Mouse (Mus musculus) gonadal fat pad, adult 2 months (tissue): ENCODE measurements around the gene Lrrk1. TPM values are rescaled to one million over a fixed set of nuclear protein-coding genes. Genes with fewer than 3 reads are reported as not detected.

ENCODE experiments used
- DNase-seq: peaks from one replicate; pipeline ENCODE4 v3.0.0-alpha.2; 2012; ENCODE audit warnings: low read depth
- polyA plus RNA-seq: library from polyadenylated mRNA; depleted of rRNA; stranded (reverse); fragments of >200 nt; gene quantifications from 2 replicates; pipeline ENCODE4 v1.2.3, GENCODE M21; 2012; rRNA removed

Lrrk1 gene
- 16.1 and 17.6 TPM in 2 replicates for polyA plus RNA-seq

DNA sequence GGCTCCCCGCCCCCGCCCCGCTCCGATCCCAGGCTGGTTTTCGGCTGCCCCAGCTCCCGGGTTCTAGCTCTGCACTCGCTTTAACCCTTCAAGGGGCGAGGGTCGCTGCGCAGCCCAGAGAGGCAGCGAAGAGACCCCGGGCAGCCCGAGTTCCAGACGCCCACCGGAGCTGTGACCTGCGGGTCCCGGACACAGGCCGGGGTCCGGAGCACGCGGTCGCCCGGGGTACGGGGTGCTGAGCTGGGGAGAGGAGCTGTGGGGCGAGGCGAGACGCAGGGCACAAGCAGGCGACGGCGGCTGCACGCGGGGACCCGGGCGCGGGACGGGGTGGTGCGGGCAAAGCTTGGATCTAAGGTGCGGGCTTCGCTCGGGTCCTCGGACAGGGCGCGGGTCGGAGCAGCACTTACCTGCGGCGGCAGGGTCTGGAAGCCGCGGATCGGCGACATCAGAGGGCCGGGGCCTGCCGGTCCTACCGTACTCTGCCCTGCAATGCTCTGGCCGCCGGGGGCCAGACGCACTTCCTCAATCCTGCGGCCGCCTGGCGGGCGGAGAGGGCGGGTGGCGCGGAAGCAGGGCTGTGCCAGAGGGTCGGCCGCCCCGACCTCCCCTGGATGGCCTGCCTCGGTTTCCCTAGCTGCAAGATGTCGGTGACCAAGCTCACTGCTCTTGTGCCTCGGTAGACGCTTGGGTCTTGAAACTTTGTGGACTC, at the start of gene Lrrk1:
Lrrk1 (minus strand) TSS at position 538 of the 709 bp plus-strand sequence.
- no peak for DNase-seq

DNA sequence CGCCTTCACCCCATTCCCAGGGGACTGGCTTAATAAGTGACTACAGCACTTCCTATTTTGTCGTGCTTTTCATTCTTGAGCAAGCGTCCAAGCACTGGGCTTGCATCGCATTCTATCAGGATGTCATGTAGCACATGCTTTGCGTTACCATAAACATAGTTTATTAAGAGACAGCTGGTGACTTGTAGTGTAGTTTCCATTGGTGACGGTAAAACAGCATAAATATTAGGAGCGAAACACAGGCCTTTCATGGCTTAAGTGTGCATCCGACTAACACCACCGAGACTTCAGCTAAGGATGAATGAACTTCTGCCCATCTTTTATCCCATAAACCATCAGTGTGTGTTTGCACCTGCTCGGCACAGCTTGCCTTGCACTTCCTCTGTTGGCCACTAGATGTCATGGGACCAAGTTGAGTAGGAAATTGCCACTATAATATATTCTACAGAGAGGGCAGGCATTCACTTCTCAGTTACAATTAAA, 46.3 kb upstream of the Lrrk1 start:
- no peak for DNase-seq

DNA sequence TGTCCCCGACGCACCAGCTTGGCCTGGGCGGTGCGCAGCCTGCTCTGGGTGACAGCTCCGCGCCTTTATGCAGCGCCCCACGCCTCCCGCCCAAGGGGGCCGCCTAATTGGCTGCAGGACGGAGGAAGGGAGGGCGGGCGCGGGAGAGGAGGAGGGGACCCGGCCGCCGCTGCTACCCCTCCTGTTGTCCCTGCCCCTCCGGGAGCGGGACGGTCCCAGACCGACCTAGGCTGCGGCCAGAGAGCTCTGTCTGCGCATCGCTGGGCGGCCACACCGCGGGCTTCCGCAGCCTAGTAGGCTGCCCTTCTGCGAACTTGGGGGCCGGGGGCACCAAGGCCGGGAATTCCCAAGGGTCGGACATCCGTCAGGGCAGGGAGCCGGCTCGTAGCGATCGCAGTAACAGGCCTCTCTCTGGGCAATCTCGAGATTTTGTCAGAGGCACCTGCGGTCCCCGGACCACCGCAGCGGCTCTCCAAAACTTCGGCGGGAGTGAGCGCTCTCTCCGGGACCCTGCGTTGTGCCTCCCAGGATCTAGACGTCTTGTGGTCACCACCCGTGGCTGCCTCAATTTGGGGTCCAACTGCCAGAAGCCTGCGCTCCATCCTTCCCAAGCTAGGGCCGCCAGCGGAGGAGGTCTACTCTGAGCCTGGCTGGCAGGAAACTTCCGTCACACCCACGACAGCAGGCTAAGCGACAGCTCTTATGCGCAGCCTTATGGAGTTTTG, 39.4 kb upstream of the Lrrk1 start, which contains the start of gene Aldh1a3:
Aldh1a3 (minus strand) TSS at position 81 of the 725 bp plus-strand sequence.
- no peak for DNase-seq

DNA sequence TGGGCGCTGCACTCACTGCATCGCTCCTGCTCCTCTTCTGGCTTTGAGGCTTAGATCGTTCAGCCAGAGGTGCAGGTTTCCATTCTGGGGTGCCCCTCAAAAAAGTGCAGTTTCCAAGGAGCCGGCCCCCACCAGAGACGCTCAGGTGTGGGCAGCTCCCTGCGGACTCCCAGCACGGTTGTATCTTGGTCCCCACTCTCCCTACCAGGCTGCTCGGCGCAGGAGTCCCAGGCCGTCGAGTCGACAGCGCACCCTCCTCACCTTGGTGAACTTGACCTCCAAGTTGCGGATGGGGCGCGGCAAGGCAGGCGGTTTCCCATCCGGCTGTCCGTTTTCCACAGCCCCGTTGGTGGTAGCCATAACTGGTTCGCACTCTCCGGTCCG, 38.9 kb upstream of the Lrrk1 start:
- no peak for DNase-seq

DNA sequence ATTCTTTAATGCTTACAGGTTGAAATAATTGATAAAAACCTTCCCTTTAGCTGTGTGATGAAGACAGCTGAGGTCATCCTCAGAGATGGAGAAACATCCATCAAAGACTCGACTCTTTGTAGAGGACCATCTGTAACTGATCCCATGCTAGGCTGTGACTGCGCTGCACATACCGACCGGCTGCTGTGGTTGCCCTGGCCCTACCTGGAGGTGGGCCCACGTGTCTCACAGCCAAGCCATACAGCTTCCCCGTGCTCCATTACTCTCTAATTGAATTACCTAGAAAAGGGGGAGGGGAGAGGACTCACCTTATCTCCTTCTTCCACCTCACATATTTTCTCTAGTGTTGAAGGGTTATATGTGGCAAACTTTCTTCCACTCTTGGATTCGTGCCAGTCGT, 33.8 kb upstream of the Lrrk1 start:
- DNase-seq, result no peak

DNA sequence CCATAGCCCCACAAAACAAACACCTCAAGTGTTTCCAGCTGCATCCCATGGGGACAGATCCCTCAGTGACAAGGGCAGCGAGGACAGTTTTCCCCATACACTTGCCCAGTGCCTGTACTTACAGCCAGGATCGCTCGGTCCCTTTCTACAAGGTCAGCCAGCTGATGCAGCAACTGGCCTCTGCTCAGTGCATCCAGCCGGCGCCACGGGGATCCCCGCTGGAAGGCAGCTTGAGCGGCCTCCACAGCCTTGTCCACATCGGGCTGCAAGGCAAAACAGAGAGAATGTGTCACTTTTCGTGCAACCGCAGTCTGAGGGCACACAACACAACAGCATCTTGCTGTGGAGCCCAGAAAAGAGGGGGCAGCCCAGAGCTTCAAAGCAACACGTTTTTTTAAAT, 30.8 kb upstream of the Lrrk1 start:
- no peak for DNase-seq

DNA sequence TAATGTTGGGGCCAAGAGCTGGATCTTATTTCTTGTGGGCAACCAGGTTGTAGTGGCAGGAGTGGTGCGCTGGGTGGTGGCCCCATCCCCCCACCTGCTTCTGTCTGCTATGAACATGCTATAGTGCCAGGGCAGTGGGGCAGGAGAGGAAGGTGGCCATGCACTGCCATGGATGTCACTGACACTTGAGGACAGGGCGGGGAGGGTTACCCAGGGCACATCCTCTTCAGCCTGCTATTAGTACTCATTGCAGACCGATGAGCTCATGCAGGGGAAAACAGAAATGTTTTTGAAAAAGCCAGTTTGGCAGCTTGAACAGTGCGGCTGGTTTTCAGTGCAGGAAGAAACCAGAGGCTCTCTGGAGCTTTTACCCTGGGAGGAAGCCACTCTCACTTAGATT, 28.7 kb upstream of the Lrrk1 start:
- DNase-seq, result no peak

DNA sequence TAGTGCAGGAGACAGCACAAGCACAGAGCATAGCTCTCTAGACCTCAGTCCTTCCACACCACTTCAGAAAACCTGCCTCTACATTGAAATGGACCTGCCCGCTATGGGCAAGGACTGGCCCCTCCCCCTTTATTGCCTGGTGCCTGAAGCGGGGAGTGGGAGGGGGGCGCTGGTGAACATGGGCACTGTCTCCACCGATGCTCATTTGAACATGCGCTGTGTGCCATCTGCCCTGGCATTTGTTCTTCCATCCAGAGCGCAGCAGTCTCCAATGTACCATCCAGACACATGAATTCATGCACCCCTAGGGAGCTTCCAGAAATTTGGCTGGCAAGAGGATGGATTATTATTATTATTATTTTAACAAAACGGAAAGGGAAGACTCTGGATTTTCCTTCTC, 24.9 kb upstream of the Lrrk1 start:
- DNase-seq, result no peak

DNA sequence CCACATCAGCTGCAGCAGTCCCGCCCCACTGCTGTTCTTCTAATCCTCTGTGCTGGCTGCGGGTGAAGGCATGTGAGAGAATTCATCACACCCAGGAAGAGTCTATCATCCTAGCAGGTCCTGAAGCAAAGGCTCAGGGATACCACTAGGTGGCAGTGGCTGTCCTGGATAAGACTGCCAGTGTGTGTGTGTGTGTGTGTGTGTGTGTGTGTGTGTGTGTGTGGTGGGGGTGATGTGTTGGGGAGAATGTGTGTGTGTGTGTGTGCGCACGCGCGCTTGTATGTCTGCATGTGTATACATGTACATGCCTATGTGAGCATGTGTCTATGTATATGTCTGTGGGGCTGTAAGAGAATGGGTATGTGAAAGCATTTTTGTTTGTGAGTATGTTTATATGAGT, 21.3 kb upstream of the Lrrk1 start:
- DNase-seq, result no peak

DNA sequence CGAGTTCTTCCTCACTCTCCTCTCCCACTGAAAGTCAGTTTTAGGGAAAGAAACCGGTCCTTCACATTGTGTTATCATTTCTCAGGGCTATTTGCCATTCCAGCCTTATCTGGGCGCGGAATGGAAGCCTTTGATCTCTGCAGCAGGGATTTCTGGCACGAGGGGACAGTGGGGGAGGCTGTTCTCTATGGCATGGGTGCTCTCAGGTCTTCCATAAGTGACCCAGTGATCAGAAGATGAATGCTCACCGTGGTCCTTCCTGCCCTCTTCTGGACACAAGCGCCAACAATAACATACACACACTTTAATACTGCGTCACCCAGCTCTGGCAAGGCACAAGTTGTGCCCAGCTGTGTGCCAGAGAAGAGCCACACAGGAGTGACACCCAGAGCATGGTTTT, 18.8 kb upstream of the Lrrk1 start:
- DNase-seq, result no peak

DNA sequence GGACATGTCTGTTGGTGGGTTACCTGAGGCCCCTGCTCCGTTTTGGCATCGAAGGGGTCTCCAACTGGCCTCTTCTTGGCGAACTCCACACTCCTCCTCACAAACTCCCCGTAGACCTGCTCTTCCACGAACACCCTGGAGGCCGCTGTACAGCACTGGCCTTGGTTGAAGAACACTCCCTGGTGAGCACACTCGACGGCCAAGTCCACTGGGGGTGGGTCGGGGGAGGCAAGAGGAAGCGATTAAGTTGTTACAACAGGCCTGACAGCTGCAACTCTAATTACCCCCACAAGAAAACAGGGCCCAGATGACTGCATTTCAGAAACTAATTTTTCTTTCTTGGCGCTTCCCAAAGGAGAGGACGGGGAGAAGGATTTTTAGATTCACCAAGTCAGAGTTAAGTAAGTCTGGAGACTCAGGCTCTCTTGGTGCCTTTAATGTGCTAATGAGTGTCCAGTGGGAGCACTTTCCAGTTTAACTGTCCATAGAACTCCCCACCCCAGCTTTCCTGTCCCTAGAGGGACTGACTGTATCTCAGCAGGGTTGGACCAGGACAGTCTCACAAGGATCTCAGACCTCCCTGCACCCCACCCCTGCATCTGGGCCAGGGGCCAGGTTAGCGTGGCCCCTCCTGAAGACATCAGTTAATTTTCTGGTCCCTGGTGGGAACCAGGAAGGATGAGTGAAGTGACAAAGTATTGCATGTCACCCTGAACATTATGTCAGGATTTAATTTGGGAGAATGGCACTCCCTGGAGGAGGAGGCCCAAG, 18.0 kb upstream of the Lrrk1 start:
- DNase-seq, result no peak

DNA sequence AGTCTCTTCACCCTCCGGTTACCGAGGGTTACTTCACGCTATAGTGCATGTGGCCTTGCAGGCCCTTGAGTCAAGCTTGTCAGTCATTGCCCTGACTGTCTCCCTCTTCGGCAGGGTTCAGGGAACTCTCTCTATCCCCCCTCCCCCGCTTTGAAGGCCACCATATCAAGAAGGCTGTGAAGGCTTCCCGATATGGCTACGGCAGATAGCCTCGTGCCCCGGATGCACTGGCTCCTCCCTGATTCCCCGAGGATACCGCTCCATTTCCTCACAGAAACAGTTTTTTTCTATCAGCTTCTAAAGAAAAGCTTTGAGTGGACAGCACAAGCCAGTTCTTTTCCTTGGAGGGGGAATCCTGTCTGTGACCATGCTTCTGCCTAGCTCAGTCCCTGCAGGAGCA, 17.4 kb upstream of the Lrrk1 start:
- DNase-seq, result no peak

DNA sequence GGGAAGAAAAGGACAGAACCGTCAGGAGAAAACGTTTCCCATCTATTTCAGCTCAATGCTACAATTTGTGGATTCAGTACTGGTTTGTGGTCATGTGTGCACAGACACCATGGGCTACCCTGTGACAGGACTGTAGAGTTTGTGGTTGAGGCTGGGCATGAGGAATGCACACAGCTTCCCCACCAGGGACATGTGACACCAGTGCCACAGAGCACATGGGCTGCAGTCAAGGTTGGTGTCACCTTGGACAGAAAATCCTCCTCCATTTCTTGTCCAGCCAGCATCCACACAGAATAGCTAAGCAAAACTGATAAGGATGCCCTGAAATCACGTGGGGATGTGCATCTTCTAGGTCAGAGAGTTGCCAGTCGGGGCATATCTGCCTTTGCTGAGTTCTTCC, 16.7 kb upstream of the Lrrk1 start:
- DNase-seq, result no peak

DNA sequence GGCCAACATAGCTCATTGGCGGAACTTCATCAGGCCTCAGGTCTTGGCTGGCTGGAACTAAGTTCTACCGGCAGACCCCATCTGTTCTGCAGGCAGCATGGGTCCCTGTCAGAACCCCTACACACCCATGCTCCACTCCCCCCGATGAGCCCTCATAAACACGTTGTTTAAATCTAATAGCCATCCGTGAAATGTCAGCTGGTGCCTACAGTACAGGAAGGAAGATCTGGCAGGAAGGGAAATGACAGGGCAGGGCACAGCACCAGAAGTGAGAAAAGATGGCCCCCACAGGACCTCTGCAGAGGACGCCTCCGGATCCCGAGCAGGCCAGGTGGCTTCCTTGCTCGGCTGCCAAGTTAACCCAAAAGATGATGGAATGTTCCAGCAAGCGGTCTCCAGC, 16.0 kb upstream of the Lrrk1 start:
- no peak for DNase-seq

DNA sequence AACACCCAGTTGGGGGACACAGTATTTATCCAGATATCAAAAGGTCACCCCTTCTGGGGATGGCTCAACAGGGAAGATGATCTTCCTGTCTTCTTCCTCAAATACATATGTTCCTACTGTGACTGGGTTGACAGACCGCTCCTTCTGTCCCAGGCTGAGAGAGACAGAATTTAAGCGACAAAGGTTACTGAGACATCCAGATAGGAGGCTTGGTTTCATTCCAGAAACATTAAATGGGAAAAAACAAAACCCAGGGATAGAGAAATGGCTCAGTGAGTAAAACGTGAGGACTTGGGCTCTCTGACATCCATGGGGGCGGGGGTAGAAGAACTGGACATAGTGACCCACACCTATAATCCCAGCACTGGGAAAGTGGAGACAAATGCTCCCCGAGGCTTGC, 14.7 kb upstream of the Lrrk1 start:
- DNase-seq, result no peak

DNA sequence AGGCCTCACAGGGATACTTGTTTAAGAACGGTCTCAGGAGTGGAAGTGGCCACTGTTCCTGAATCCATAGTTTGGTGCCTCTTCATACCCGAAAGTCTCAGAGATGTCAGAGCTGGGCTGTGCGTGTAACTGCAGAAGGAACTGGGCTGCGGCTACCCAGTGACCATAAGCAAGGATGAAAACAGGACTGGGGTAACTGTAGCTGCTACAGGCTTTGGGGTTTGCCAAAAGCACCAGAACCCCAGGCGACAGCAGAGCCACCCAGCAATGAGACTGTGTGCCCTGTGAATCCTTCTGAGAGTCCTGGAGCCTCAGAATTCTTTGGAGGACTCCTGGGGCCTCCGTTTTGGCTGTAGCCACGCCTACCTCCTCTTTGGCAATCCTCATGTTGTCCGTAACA, 13.5 kb upstream of the Lrrk1 start:
- DNase-seq, result no peak

DNA sequence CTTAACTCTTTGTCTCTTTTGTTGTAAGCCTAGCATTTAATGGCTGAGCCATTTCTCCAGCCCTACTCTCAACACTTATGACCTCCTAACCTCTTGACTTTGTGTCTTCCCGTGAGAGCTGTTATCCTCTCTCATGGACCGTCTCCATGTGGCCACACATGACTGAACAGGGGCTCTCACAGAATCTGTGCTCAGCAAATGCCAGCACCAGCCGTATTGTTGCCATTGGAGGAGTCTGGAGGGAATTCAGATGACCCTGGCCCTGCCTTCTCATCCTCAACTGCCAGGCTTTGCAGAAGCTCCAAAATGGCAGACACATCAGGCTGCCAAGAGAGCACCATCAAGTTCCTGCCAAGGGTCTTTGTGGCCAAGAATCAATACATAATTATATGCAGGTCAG, 9.1 kb upstream of the Lrrk1 start:
- no peak for DNase-seq

DNA sequence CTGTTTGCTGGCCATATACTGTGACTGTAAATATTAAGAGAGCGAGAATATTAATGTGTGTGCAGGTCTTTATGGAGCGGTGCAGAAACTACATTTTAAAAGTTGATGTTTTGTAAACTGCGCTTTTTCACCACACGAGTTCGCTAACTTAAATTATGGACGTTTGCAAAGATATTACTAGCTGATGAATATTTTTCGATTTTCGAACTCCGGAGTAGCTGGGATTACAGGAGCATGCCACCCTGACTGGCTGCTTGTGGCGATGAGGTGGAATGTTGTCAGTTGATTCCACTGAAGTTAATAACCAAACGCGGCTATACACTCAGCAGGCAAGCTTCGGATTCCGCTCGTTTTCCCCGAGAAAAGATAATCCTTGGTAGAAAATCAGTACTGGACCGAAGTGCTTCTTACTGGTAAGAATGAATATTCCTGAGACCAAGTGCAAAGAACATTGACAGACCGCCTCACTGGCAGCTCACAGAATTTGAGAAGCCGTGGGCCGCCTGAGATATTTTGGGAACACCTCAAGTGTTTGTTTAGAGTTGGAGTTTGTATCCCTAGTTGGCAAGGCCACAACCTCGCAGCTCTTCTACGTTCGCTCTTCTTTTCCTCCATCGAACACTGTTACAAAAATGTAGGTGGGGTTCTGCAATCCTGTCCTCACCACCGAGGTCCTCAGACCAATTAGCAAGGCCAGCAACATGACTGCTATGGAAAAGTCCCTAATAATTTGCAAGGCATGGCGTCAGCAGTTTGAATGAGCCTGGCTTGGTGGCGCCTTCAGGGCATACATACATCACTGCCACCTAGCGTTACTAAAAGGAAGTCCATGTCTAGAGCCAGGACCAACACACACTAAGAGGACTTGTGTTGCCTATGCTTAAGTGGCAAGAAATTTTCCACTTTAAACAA, 727 bp upstream of the Lrrk1 start:
- DNase-seq, result peak; percentile 41

DNA sequence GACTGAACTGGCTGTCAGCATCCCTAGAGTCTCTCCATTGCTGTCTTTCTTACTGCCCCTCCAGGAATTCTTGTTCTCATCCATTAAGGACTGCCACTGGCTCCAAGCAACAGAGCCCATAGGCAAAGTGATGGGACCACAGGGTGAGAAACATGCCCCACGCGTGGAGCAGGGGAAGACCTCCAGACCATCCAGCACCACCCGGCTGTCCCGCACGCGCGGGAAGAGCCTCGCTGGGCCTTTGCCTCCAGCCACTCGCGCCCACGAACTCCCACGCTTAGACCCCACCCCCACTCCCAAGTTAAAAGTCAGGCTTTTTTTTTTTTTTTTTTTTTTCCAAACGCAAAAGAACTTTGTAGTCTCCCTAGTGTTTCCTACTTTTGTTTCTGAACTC, 734 bp downstream of the Lrrk1 start:
- no peak for DNase-seq

DNA sequence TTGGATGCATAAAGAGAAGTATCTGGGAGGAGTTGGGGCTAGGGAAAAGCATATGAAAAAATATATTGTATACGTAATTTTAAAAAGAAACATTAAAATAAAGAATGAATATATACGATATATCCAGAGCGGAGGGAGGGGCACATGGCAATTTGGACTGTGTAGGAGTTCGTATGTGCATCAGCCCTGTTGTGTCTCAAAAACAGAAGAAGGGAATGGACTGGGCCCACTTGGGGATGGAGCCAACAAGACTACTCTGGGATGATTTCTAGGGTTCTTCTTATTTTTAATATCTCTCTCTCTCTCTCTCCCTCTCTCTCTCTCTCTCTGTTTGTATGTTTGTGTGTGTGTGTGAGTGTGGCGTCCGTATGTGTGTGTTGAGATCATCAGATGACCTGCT, 1.7 kb downstream of the Lrrk1 start:
- no peak for DNase-seq

DNA sequence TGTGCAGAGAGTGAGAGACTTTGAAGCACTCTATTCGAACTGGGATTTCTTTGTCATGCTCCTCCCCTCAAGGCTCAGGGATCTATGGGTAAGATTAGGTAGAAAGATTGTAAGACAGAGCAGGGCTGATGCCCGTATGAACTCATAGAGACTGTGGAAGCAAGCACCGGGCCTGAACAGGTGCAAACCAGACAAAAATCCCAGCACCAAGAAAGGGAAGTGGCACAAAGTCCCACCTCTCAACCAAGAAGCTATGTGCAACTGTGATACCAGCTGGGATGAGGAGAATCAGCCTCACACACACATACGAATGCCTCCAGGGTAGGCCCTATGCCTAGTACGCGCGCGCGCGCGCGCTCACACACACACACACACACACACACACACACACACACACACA, 2.3 kb downstream of the Lrrk1 start:
- DNase-seq, result no peak

DNA sequence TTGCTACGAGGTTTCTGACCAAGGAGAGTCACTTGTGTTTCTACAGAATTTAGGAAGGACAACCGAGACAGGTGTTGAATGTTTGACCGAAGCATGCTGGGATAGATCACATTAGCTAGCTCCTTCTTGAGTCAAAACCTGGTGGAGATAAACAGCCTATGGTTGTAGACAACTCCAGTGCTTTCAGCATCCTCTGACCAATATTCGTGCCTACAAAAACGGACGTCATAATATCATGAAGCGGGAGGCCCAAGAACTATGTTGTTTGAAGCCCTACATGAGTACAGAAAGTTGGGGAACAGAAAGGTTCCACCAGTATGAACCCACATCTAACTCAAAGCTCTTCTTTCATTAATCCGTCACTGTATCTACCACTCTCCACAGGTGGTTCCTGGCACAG, 3.3 kb downstream of the Lrrk1 start:
- no peak for DNase-seq
